Mouse (Mus musculus) layer of hippocampus, postnatal 10 days (tissue): ENCODE data around the gene Gm20388. TPM values are rescaled to one million over a fixed set of nuclear protein-coding genes. Genes with fewer than 3 reads are reported as not detected.
A peak's percentile ranks its signal among the peaks of the same experiment; 100 is the strongest.
"Not testable (repeated sequence)": the region's sequence is repeated elsewhere in the genome, so short reads cannot be mapped to it uniquely, and the experiment has no call there.

Experiments
- DNase-seq, 2 experiments: peaks; one replicate each; pipeline ENCODE4 v3.0.0; 2021; ENCODE audit warnings: low spot score in 2 of 2
- total RNA-seq, 2 experiments: library from RNA; stranded (reverse); gene quantifications; 2 replicates each; pipeline ENCODE4 v1.2.3; 2021

The Gm20388 gene
- total RNA-seq, 2 experiments from 2014 or later = not detected

GRCm38 (mm10) chr8:120786753-120787152 lies 876.1 kb downstream of the Gm20388 start:
- no peak for DNase-seq

- DNase-seq = no peak
Measured at GRCm38 (mm10) chr8:120787631-120788030, 877.0 kb downstream of the Gm20388 start.

- DNase-seq = no peak
Measured at GRCm38 (mm10) chr8:120792710-120793109, 882.1 kb downstream of the Gm20388 start.

GRCm38 (mm10) chr8:120795944-120796635 lies 885.4 kb downstream of the Gm20388 start:
- DNase-seq = peak; percentile 83 to 86

GRCm38 (mm10) chr8:120797019-120797727 lies 886.5 kb downstream of the Gm20388 start:
- DNase-seq = no peak

GRCm38 (mm10) chr8:120800308-120800865 lies 889.7 kb downstream of the Gm20388 start:
- peak; percentile 73 to 81 for DNase-seq

- DNase-seq = not testable (repeated sequence)
Measured at GRCm38 (mm10) chr8:120803661-120804375, 893.2 kb downstream of the Gm20388 start.

GRCm38 (mm10) chr8:120804741-120805140 lies 894.1 kb downstream of the Gm20388 start:
- DNase-seq = no peak

GRCm38 (mm10) chr8:120806780-120807264 lies 896.2 kb downstream of the Gm20388 start:
- no peak for DNase-seq

- no peak for DNase-seq
Measured at GRCm38 (mm10) chr8:120807719-120808118, 897.1 kb downstream of the Gm20388 start.

- DNase-seq = no peak
Measured at GRCm38 (mm10) chr8:120809050-120809449, 898.4 kb downstream of the Gm20388 start.

GRCm38 (mm10) chr8:120811953-120812352 lies 901.3 kb downstream of the Gm20388 start:
- DNase-seq = no peak

- no peak for DNase-seq
Measured at GRCm38 (mm10) chr8:120813028-120813427, 902.4 kb downstream of the Gm20388 start.

- no peak for DNase-seq
Measured at GRCm38 (mm10) chr8:120813839-120814238, 903.2 kb downstream of the Gm20388 start.

GRCm38 (mm10) chr8:120816371-120816770 lies 905.7 kb downstream of the Gm20388 start:
- no peak for DNase-seq

- DNase-seq = no peak
Measured at GRCm38 (mm10) chr8:120819906-120820305, 909.3 kb downstream of the Gm20388 start.

- DNase-seq = peak; percentile 72 to 77
Measured at GRCm38 (mm10) chr8:120821399-120822170, 910.9 kb downstream of the Gm20388 start.

- DNase-seq = no peak
Measured at GRCm38 (mm10) chr8:120823331-120823730, 912.7 kb downstream of the Gm20388 start.

GRCm38 (mm10) chr8:120823887-120824286 lies 913.2 kb downstream of the Gm20388 start:
- no peak for DNase-seq

- no peak for DNase-seq
Measured at GRCm38 (mm10) chr8:120824638-120825037, 914.0 kb downstream of the Gm20388 start.

- peak; percentile 24 to 35 for DNase-seq
Measured at GRCm38 (mm10) chr8:120828279-120828678, 917.6 kb downstream of the Gm20388 start.
